Mouse (Mus musculus) spleen, postnatal 10 days (tissue): ENCODE data around the gene Fis1.
"Not testable (repeated sequence)": the region's sequence is repeated elsewhere in the genome, so short reads cannot be mapped to it uniquely, and the experiment has no call there.

ENCODE experiments used
- DNase-seq, 2 experiments: peaks; one replicate each; pipeline ENCODE4 v3.0.0; 2021 to 2022; ENCODE audit warnings: low spot score in 2 of 2

Gene Fis1

GRCm38 (mm10) chr5:136940845-136941560, 12.1 kb upstream of the Fis1 start:
- DNase-seq = no peak

- no peak for DNase-seq
Observed at GRCm38 (mm10) chr5:136942781-136943180, 10.3 kb upstream of the Fis1 start.

- DNase-seq = no peak
Observed at GRCm38 (mm10) chr5:136943382-136943781, 9.7 kb upstream of the Fis1 start.

- DNase-seq = no peak
Observed at GRCm38 (mm10) chr5:136945084-136945483, 8.0 kb upstream of the Fis1 start.

- no peak for DNase-seq
Observed at GRCm38 (mm10) chr5:136947874-136948273, 5.2 kb upstream of the Fis1 start.

- DNase-seq = not testable (repeated sequence)
Observed at GRCm38 (mm10) chr5:136949551-136950336, 3.3 kb upstream of the Fis1 start.

- DNase-seq = no peak
Observed at GRCm38 (mm10) chr5:136950521-136950920, 2.6 kb upstream of the Fis1 start.

- no peak for DNase-seq
Observed at GRCm38 (mm10) chr5:136952153-136952552, 922 bp upstream of the Fis1 start.

GRCm38 (mm10) chr5:136953440-136953951, 421 bp downstream of the Fis1 start:
- peak in 1 of 2 experiments; percentile 17 for DNase-seq

- no peak for DNase-seq
Observed at GRCm38 (mm10) chr5:136955622-136956021, 2.5 kb downstream of the Fis1 start.

GRCm38 (mm10) chr5:136957250-136957649, 4.2 kb downstream of the Fis1 start:
- no peak for DNase-seq

- DNase-seq = no peak
Observed at GRCm38 (mm10) chr5:136958991-136959605, 6.0 kb downstream of the Fis1 start.

- DNase-seq = no peak
Observed at GRCm38 (mm10) chr5:136960053-136960452, 7.0 kb downstream of the Fis1 start.

GRCm38 (mm10) chr5:136961334-136961982, 8.4 kb downstream of the Fis1 start:
- DNase-seq = no peak

GRCm38 (mm10) chr5:136961983-136962461, 8.9 kb downstream of the Fis1 start:
- peak; percentile 93 to 94 for DNase-seq

- DNase-seq = peak; percentile 87 to 91
Observed at GRCm38 (mm10) chr5:136962501-136962900, 9.4 kb downstream of the Fis1 start.

GRCm38 (mm10) chr5:136962966-136963540, 10.0 kb downstream of the Fis1 start:
- no peak for DNase-seq

GRCm38 (mm10) chr5:136965210-136965609, 12.1 kb downstream of the Fis1 start:
- peak; percentile 64 to 69 for DNase-seq

- DNase-seq = peak in 1 of 2 experiments; percentile 37
Observed at GRCm38 (mm10) chr5:136965686-136966085, 12.6 kb downstream of the Fis1 start.

- peak in 1 of 2 experiments; percentile 15 for DNase-seq
Observed at GRCm38 (mm10) chr5:136966331-136966730, 13.3 kb downstream of the Fis1 start, which contains the start of gene Cldn15. TSS of gene Cldn15 (plus strand) at chr5:136966616.

- DNase-seq = no peak
Observed at GRCm38 (mm10) chr5:136966861-136967455, 13.9 kb downstream of the Fis1 start.
